Mouse (Mus musculus): ENCODE data around the gene Zfp629. TPM values are rescaled to one million over a fixed set of nuclear protein-coding genes. Genes with fewer than 3 reads are reported as not detected.
A peak's percentile ranks its signal among the peaks of the same experiment; 100 is the strongest.
"Not testable (repeated sequence)": the region's sequence is repeated elsewhere in the genome, so short reads cannot be mapped to it uniquely, and the experiment has no call there.

Zfp629 gene
- polyA plus RNA-seq, 1 experiment from 2014 or later = 37.9 TPM

DNA sequence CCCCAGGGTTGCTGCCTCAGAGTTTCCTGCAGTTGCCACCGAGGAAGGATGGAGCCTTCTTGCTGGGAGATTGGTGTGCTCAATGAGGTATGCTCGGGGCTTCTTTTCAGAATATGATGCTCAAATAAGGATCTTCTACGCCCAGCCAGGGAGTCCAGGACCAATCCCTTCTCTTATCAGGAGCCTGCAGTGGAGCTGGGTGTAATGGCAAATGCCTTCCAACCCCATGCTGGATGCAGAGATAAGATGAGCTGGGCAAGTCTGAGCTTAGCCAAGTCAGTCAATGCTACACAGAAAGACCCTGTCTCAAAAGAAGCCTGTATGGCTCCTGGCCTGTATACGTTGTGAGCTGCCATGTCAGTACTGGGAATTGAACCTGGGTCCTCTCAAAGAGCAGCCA is 10.9 kb upstream of the Zfp629 start:
- no peak overlapping the region for H3K27ac ChIP-seq (ENCODE audit: low read depth, low read length)
- DNase-seq (ENCODE audit: low spot score) (no peak), ATAC-seq (ENCODE audit: insufficient read depth, low FRiP score, low TSS enrichment) (no peak)
- 84% methylated on average over 4 of the region's 4 CpGs for whole genome bisulfite sequencing
- H3K4me1 ChIP-seq (ENCODE audit: control insufficient read depth, insufficient read depth, low read length) = no peaks in the 10 kb centered on the region
- H3K36me3 ChIP-seq (ENCODE audit: control insufficient read depth, insufficient read depth, low read length) = no peaks in the 10 kb centered on the region
- no peaks in the 10 kb centered on the region for H3K27me3 ChIP-seq (ENCODE audit: control insufficient read depth, insufficient read depth, low read length)
- H3K4me3 ChIP-seq (ENCODE audit: low read depth, low read length) = no peak overlapping the region
- no peak overlapping the region for H3K4me2 ChIP-seq (ENCODE audit: low read depth)
- H3K9ac ChIP-seq (ENCODE audit: low read length) = no peak overlapping the region
- no peaks in the 10 kb centered on the region for H3K9me3 ChIP-seq (ENCODE audit: control insufficient read depth, low read length)

DNA sequence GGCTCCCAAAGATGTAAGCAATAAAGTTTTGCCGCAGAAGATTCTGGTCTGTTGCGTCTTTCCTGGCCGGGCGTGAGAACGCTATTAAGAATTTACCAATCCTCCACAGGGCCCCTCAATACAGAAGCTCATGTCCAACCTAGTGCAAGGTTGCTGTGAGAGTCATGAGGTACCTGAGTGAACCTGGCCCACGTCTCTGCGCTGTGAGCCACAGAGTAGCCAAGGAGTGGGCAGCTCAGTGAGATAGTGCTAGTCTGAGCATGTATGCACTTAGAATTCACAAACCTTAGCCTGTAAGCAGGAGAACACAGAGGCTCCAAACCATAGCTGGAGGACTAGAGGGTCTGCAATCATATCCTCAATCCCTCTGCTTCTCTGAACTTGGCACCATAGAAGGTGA is 10.4 kb upstream of the Zfp629 start:
- DNase-seq (ENCODE audit: low spot score) (no peak), ATAC-seq (ENCODE audit: insufficient read depth, low FRiP score, low TSS enrichment) (no peak)
- H3K9ac ChIP-seq (ENCODE audit: low read length) = no peak overlapping the region
- H3K4me1 ChIP-seq (ENCODE audit: control insufficient read depth, insufficient read depth, low read length) = no peaks in the 10 kb centered on the region
- 97% methylated on average over 7 of the region's 7 CpGs for WGBS
- no peaks in the 10 kb centered on the region for H3K9me3 ChIP-seq (ENCODE audit: control insufficient read depth, low read length)
- no peaks in the 10 kb centered on the region for H3K27me3 ChIP-seq (ENCODE audit: control insufficient read depth, insufficient read depth, low read length)
- no peaks in the 10 kb centered on the region for H3K36me3 ChIP-seq (ENCODE audit: control insufficient read depth, insufficient read depth, low read length)
- H3K4me3 ChIP-seq (ENCODE audit: low read depth, low read length) = no peak overlapping the region
- H3K4me2 ChIP-seq (ENCODE audit: low read depth) = no peak overlapping the region
- H3K27ac ChIP-seq (ENCODE audit: low read depth, low read length) = no peak overlapping the region

DNA sequence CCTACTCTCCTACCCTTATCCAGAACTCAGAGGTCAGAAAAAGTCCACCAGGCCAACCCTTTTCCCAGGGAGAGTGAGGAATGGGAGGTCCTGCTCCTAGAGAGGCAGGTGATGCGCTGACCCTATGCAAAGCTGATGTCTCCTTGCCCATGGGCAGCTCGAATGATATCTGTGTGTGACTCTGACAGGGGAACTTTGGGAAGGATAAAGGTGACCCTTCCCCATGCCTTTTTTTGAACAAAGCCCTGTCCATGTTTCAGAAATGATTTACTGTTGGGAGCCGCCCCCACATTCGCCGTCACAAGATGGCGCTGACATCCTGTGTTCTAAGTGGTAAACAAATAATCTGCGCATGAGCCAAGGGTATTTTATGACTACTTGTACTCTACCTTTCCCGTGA is 2.8 kb upstream of the Zfp629 start:
- H3K27ac ChIP-seq (ENCODE audit: low read depth, low read length); H3K4me1 ChIP-seq (ENCODE audit: control insufficient read depth, insufficient read depth, low read length); ATAC-seq (ENCODE audit: insufficient read depth, low FRiP score, low TSS enrichment); H3K4me2 ChIP-seq (ENCODE audit: low read depth); H3K4me3 ChIP-seq (ENCODE audit: low read depth, low read length); H3K36me3 ChIP-seq (ENCODE audit: control insufficient read depth, insufficient read depth, low read length); DNase-seq (ENCODE audit: low spot score); H3K9ac ChIP-seq (ENCODE audit: low read length); H3K27me3 ChIP-seq (ENCODE audit: control insufficient read depth, insufficient read depth, low read length); H3K9me3 ChIP-seq (ENCODE audit: control insufficient read depth, low read length): not testable (repeated sequence)
- 84% methylated on average over 6 of the region's 8 CpGs for WGBS

DNA sequence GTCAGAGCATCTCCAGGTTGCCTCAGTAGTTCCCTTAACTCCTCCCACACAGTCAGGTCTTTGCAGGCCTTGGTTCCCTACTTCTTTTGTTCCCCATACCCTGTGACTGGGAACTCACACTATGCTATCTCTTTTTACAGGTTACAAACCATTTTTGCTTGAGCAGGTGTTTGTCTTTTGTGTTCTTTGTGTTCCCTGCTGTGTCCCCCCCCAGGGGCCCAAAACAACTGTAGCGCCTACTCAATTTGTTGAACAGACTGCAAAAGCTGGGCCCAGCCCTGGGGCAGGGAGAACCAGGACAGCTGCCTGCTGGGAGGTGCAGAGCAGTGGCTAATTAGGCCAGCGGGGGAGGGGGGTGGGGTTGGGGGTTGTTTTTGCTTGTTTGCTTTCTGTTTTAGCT is 2.4 kb upstream of the Zfp629 start:
- DNase-seq (ENCODE audit: low spot score) = no peak
- no peak for ATAC-seq (ENCODE audit: insufficient read depth, low FRiP score, low TSS enrichment)
- H3K9ac ChIP-seq (ENCODE audit: low read length) = no peak overlapping the region
- H3K4me1 ChIP-seq (ENCODE audit: control insufficient read depth, insufficient read depth, low read length) = peaks cover 2% of the 10 kb centered on the region; the same call in 1 of the 2 replicates
- no peak overlapping the region for H3K27ac ChIP-seq (ENCODE audit: low read depth, low read length)
- no peak overlapping the region for H3K4me2 ChIP-seq (ENCODE audit: low read depth)
- H3K4me3 ChIP-seq (ENCODE audit: low read depth, low read length) = no peak overlapping the region
- H3K27me3 ChIP-seq (ENCODE audit: control insufficient read depth, insufficient read depth, low read length) = no peaks in the 10 kb centered on the region
- H3K36me3 ChIP-seq (ENCODE audit: control insufficient read depth, insufficient read depth, low read length) = no peaks in the 10 kb centered on the region
- H3K9me3 ChIP-seq (ENCODE audit: control insufficient read depth, low read length) = no peaks in the 10 kb centered on the region
- WGBS = 49% methylated on average over 2 of the region's 2 CpGs

DNA sequence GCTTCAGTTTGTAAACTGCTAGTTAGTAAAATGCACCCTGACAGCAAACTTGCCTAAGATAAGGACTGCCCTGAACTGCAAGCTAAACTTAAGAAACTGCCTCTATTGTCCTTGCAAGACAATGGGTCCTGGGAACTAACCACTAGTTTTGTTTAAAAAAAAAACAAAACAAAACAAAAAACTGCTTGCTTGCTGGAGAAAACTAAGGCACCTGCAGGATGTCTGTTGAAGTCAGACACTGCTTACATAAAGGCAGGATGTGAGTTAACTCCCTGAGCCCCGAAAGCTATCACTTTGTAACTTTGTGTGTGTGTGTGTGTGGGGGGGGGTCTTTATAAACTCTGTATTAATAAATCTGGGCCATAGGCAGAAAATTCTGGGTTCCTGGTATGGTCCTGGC is 1.3 kb upstream of the Zfp629 start:
- H3K36me3 ChIP-seq (ENCODE audit: control insufficient read depth, insufficient read depth, low read length) = peaks cover 6% of the 10 kb centered on the region
- H3K4me3 ChIP-seq (ENCODE audit: low read depth, low read length) = no peak overlapping the region
- H3K9me3 ChIP-seq (ENCODE audit: control insufficient read depth, low read length) = no peaks in the 10 kb centered on the region
- ATAC-seq (ENCODE audit: insufficient read depth, low FRiP score, low TSS enrichment) = no peak
- H3K4me1 ChIP-seq (ENCODE audit: control insufficient read depth, insufficient read depth, low read length) = peaks cover 2% of the 10 kb centered on the region; the same call in 1 of the 2 replicates
- no peak for DNase-seq (ENCODE audit: low spot score)
- H3K27me3 ChIP-seq (ENCODE audit: control insufficient read depth, insufficient read depth, low read length) = no peaks in the 10 kb centered on the region
- 83% methylated on average over 1 of the region's 1 CpGs for WGBS
- no peak overlapping the region for H3K27ac ChIP-seq (ENCODE audit: low read depth, low read length)
- H3K4me2 ChIP-seq (ENCODE audit: low read depth) = no peak overlapping the region
- no peak overlapping the region for H3K9ac ChIP-seq (ENCODE audit: low read length)

DNA sequence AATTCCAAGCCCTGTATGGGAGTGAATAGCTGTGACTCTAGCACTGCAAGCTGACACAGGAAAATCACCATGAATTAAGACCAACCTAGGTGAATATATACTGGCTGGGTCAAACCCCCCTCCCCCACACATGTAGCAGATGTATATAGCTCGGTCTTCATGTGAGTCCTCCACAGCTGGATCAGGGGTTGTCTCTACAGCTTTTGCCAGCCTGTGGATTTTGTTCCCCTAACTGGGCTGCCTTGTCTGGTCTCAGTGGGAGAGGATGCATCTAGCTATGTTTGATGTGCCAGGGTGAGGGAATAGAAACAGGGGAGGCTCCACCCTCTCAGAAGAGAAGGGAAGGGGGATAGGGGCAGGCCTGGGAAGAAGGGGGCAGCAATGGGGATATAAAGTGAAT is 739 bp upstream of the Zfp629 start:
- no peak overlapping the region for H3K4me3 ChIP-seq (ENCODE audit: low read depth, low read length)
- peaks cover 11% of the 10 kb centered on the region for H3K36me3 ChIP-seq (ENCODE audit: control insufficient read depth, insufficient read depth, low read length)
- no peaks in the 10 kb centered on the region for H3K27me3 ChIP-seq (ENCODE audit: control insufficient read depth, insufficient read depth, low read length)
- 83% methylated on average over 1 of the region's 1 CpGs for WGBS
- no peak overlapping the region for H3K9ac ChIP-seq (ENCODE audit: low read length)
- no peak overlapping the region for H3K27ac ChIP-seq (ENCODE audit: low read depth, low read length)
- H3K9me3 ChIP-seq (ENCODE audit: control insufficient read depth, low read length) = no peaks in the 10 kb centered on the region
- DNase-seq (ENCODE audit: low spot score) = no peak
- peaks cover 2% of the 10 kb centered on the region; the same call in 1 of the 2 replicates for H3K4me1 ChIP-seq (ENCODE audit: control insufficient read depth, insufficient read depth, low read length)
- H3K4me2 ChIP-seq (ENCODE audit: low read depth) = peak overlapping the region; percentile 71; the same call in 1 of the 2 replicates
- ATAC-seq (ENCODE audit: insufficient read depth, low FRiP score, low TSS enrichment) = no peak

DNA sequence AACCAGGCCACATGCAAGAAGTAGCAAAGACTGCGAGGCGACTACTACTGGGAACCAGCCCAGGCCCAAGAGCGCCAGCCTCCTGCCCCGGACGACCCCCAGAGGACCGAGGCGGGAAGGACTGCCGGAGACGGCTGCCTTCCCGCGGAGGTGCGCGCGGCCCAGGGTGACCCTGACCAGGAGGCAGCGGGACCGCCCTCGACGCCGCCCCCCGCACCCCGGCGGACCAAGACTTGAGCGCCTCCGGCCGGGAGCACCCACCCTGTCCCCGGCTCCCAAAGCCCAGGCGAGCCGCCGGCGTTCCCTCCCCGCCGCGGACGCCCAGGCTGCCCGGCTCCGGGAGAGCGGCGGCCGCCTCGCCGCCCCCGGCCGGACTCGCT is 1.1 kb downstream of the Zfp629 start:
- ATAC-seq (ENCODE audit: insufficient read depth, low FRiP score, low TSS enrichment) (peak; percentile 11; the same call in 1 of the 2 replicates), DNase-seq (ENCODE audit: low spot score) (peak; percentile 54)
- peak overlapping the region; percentile 71 for H3K4me2 ChIP-seq (ENCODE audit: low read depth)
- H3K27ac ChIP-seq (ENCODE audit: low read depth, low read length) = peak overlapping the region; percentile 71
- H3K9me3 ChIP-seq (ENCODE audit: control insufficient read depth, low read length) = no peaks in the 10 kb centered on the region
- 0% methylated on average over 28 of the region's 44 CpGs for WGBS
- H3K9ac ChIP-seq (ENCODE audit: low read length) = peak overlapping the region; percentile 88
- peaks cover 2% of the 10 kb centered on the region; the same call in 1 of the 2 replicates for H3K4me1 ChIP-seq (ENCODE audit: control insufficient read depth, insufficient read depth, low read length)
- peak overlapping the region; percentile 85 for H3K4me3 ChIP-seq (ENCODE audit: low read depth, low read length)
- H3K27me3 ChIP-seq (ENCODE audit: control insufficient read depth, insufficient read depth, low read length) = no peaks in the 10 kb centered on the region
- peaks cover 28% of the 10 kb centered on the region for H3K36me3 ChIP-seq (ENCODE audit: control insufficient read depth, insufficient read depth, low read length)

DNA sequence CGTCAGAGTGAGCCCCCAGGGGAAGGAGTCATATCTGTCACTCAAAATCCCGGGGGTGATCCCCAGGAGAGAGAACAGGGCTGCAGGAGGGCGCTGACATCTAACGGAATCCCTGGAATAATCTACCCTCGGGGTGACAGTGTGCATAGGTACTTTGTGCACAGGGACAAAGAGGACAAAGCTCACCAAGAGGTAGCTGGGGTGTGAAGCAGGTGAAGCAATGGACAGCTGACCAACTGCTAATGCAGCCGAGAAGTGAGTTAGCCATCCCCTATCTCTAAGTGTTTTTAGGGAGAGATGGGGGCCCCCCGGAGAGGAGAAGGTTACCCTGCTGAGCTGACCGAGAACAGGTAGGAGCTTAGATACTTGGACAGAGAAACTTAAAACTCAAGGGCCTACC is 1.5 kb downstream of the Zfp629 start:
- peak overlapping the region; percentile 88 for H3K9ac ChIP-seq (ENCODE audit: low read length)
- peaks cover 28% of the 10 kb centered on the region for H3K36me3 ChIP-seq (ENCODE audit: control insufficient read depth, insufficient read depth, low read length)
- no peak overlapping the region for H3K27ac ChIP-seq (ENCODE audit: low read depth, low read length)
- peak overlapping the region; percentile 71 for H3K4me2 ChIP-seq (ENCODE audit: low read depth)
- H3K4me1 ChIP-seq (ENCODE audit: control insufficient read depth, insufficient read depth, low read length) = peaks cover 2% of the 10 kb centered on the region; the same call in 1 of the 2 replicates
- WGBS = 27% methylated on average over 8 of the region's 8 CpGs
- ATAC-seq (ENCODE audit: insufficient read depth, low FRiP score, low TSS enrichment) (no peak), DNase-seq (ENCODE audit: low spot score) (no peak)
- H3K4me3 ChIP-seq (ENCODE audit: low read depth, low read length) = peak overlapping the region; percentile 85
- no peaks in the 10 kb centered on the region for H3K9me3 ChIP-seq (ENCODE audit: control insufficient read depth, low read length)
- no peaks in the 10 kb centered on the region for H3K27me3 ChIP-seq (ENCODE audit: control insufficient read depth, insufficient read depth, low read length)

DNA sequence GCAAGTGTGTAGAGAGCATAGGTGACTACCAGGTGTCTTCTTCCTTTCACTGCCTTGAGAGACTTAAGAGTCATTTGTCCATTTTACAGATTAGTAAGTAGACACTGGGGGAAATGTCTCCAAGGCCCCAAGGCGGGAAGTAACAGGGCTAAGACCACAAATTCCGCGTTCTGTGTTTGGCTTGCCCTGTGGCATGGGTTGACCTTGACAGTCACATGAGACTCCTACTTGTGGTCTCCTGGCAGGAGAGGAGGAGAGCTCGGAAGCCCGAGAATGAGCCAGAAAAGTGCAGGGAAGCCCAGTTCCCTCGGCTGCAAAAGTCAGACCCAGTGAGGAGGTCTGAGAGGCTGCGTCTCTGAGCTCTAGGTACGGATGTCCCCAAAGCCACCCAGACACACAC is 2.1 kb downstream of the Zfp629 start:
- Histone ChIP-seq H3K4me2 (ENCODE audit: low read depth) (peak overlapping the region; percentile 71; the same call in 1 of the 2 replicates), H3K4me3 (ENCODE audit: low read depth, low read length) (peak overlapping the region; percentile 85; the same call in 1 of the 2 replicates), H3K27ac (ENCODE audit: low read depth, low read length) (no peak overlapping the region), H3K27me3 (ENCODE audit: control insufficient read depth, insufficient read depth, low read length) (no peaks in the 10 kb centered on the region), H3K9me3 (ENCODE audit: control insufficient read depth, low read length) (no peaks in the 10 kb centered on the region), H3K36me3 (ENCODE audit: control insufficient read depth, insufficient read depth, low read length) (peaks cover 28% of the 10 kb centered on the region), H3K9ac (ENCODE audit: low read length) (no peak overlapping the region), H3K4me1 (ENCODE audit: control insufficient read depth, insufficient read depth, low read length) (peaks cover 2% of the 10 kb centered on the region; the same call in 1 of the 2 replicates)
- WGBS = 87% methylated on average over 8 of the region's 8 CpGs
- no peak for DNase-seq (ENCODE audit: low spot score)
- ATAC-seq (ENCODE audit: insufficient read depth, low FRiP score, low TSS enrichment) = no peak
